Mouse (Mus musculus): ENCODE measurements at regions not wholly inside any gene's neighbourhood (a gene's known extent, or its start where the extent isn't known, plus 50 kb on each side); places are given as distances from the start of the nearest gene placed in this dataset.

- no peak for ATAC-seq (replicated peaks; ENCODE audit: low FRiP score, low read depth)
- H3K27ac ChIP-seq, result no peak overlapping the region
- no peaks in the 10 kb centered on the region for H3K9me3 ChIP-seq (replicated peaks; ENCODE audit: low read length)
- H3K9ac ChIP-seq (ENCODE audit: low read depth, low read length), result no peak overlapping the region
- no peak overlapping the region for H3K4me3 ChIP-seq (replicated peaks; ENCODE audit: low read depth, low read length)
- TF ChIP-seq CTCF (IDR thresholded peaks at IDR 0.05; ENCODE audit: low read depth), result no peak
- H3K27me3 ChIP-seq (ENCODE audit: insufficient read depth, low read length), result no peaks in the 10 kb centered on the region
- no peaks in the 10 kb centered on the region for H3K4me1 ChIP-seq (replicated peaks; ENCODE audit: insufficient read depth, low read length)
- H3K36me3 ChIP-seq (ENCODE audit: insufficient read depth, low read length), result no peaks in the 10 kb centered on the region
- H3K4me2 ChIP-seq (ENCODE audit: low read length), result no peak overlapping the region
- 69% methylated on average over 7 of the region's 7 CpGs for WGBS
- DNase-seq (ENCODE audit: low spot score), result no peak
Observed at GRCm38 (mm10) chr5:138912711-138913105, 84.5 kb downstream of the Pdgfa start.

GRCm38 (mm10) chr5:138915068-138915467 is 82.1 kb downstream of the Pdgfa start:
- Histone ChIP-seq H3K4me2 (ENCODE audit: low read length) (no peak overlapping the region), H3K27ac (no peak overlapping the region), H3K4me3 (replicated peaks; ENCODE audit: low read depth, low read length) (no peak overlapping the region), H3K4me1 (replicated peaks; ENCODE audit: insufficient read depth, low read length) (no peaks in the 10 kb centered on the region), H3K27me3 (ENCODE audit: insufficient read depth, low read length) (no peaks in the 10 kb centered on the region), H3K36me3 (ENCODE audit: insufficient read depth, low read length) (no peaks in the 10 kb centered on the region), H3K9ac (ENCODE audit: low read depth, low read length) (no peak overlapping the region), H3K9me3 (replicated peaks; ENCODE audit: low read length) (no peaks in the 10 kb centered on the region)
- no peak for TF ChIP-seq CTCF (IDR thresholded peaks at IDR 0.05; ENCODE audit: low read depth)
- DNase-seq (ENCODE audit: low spot score) (no peak), ATAC-seq (replicated peaks; ENCODE audit: low FRiP score, low read depth) (no peak)
- WGBS, result 12% methylated on average over 5 of the region's 5 CpGs

- no peak overlapping the region for H3K27ac ChIP-seq
- H3K4me3 ChIP-seq (replicated peaks; ENCODE audit: low read depth, low read length), result no peak overlapping the region
- WGBS, result 87% methylated on average over 4 of the region's 4 CpGs
- no peak for DNase-seq (ENCODE audit: low spot score)
- no peak overlapping the region for H3K9ac ChIP-seq (ENCODE audit: low read depth, low read length)
- no peak overlapping the region for H3K4me2 ChIP-seq (ENCODE audit: low read length)
- H3K36me3 ChIP-seq (ENCODE audit: insufficient read depth, low read length), result no peaks in the 10 kb centered on the region
- no peaks in the 10 kb centered on the region for H3K27me3 ChIP-seq (ENCODE audit: insufficient read depth, low read length)
- H3K4me1 ChIP-seq (replicated peaks; ENCODE audit: insufficient read depth, low read length), result no peaks in the 10 kb centered on the region
- no peak for ATAC-seq (replicated peaks; ENCODE audit: low FRiP score, low read depth)
- H3K9me3 ChIP-seq (replicated peaks; ENCODE audit: low read length), result no peaks in the 10 kb centered on the region
- no peak for TF ChIP-seq CTCF (IDR thresholded peaks at IDR 0.05; ENCODE audit: low read depth)
Observed at GRCm38 (mm10) chr5:138915496-138915895, 81.7 kb downstream of the Pdgfa start.

- Histone ChIP-seq H3K9me3 (replicated peaks; ENCODE audit: low read length) (no peaks in the 10 kb centered on the region), H3K4me2 (ENCODE audit: low read length) (no peak overlapping the region), H3K4me3 (replicated peaks; ENCODE audit: low read depth, low read length) (no peak overlapping the region), H3K27ac (no peak overlapping the region), H3K36me3 (ENCODE audit: insufficient read depth, low read length) (no peaks in the 10 kb centered on the region), H3K9ac (ENCODE audit: low read depth, low read length) (no peak overlapping the region), H3K27me3 (ENCODE audit: insufficient read depth, low read length) (no peaks in the 10 kb centered on the region), H3K4me1 (replicated peaks; ENCODE audit: insufficient read depth, low read length) (no peaks in the 10 kb centered on the region)
- DNase-seq (ENCODE audit: low spot score) (no peak), ATAC-seq (replicated peaks; ENCODE audit: low FRiP score, low read depth) (0 out of 2 replicates have a peak, but pooled peaks have one; percentile 33)
- 0 out of 2 replicates have a peak, but pooled peaks have one; percentile 17 for TF ChIP-seq CTCF (IDR thresholded peaks at IDR 0.05; ENCODE audit: low read depth)
- 53% methylated on average over 7 of the region's 7 CpGs for WGBS
Observed at GRCm38 (mm10) chr5:138920156-138920845, 76.9 kb downstream of the Pdgfa start.

- Histone ChIP-seq H3K4me3 (replicated peaks; ENCODE audit: low read depth, low read length) (no peak overlapping the region), H3K9ac (ENCODE audit: low read depth, low read length) (no peak overlapping the region), H3K4me2 (ENCODE audit: low read length) (no peak overlapping the region), H3K27ac (no peak overlapping the region), H3K36me3 (ENCODE audit: insufficient read depth, low read length) (no peaks in the 10 kb centered on the region), H3K9me3 (replicated peaks; ENCODE audit: low read length) (no peaks in the 10 kb centered on the region), H3K27me3 (ENCODE audit: insufficient read depth, low read length) (no peaks in the 10 kb centered on the region), H3K4me1 (replicated peaks; ENCODE audit: insufficient read depth, low read length) (no peaks in the 10 kb centered on the region)
- TF ChIP-seq CTCF (IDR thresholded peaks at IDR 0.05; ENCODE audit: low read depth), result no peak
- DNase-seq (ENCODE audit: low spot score) (peak; percentile 46), ATAC-seq (replicated peaks; ENCODE audit: low FRiP score, low read depth) (no peak)
- 42% methylated on average over 3 of the region's 3 CpGs for WGBS
Observed at GRCm38 (mm10) chr5:138922116-138922515, 75.1 kb downstream of the Pdgfa start.
